Mouse (Mus musculus): ENCODE measurements around the gene Diras1.

DNA sequence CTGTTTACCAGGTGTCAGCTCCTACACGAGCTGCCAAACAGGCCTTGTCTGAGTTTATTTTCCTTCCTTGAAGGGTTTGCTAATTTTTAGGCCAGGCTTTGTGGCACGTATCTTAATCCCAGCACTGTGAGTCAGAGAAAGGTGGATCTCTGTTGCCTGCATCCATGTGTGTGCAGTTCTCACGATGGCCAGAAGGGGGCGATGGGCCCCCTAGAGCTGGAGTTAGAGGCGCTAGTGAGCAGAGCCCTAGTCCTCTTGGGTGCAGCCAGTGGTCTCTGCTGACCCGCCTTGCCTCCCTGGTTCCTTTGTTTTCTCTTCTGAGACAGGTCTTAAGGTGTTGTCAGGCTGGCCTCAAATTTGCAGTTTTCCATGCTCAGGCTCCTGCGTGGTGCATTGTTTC is 48.0 kb upstream of the Diras1 start:
- TF ChIP-seq CTCF (conservative IDR thresholded peaks at IDR 0.05; ENCODE audit: insufficient read depth, insufficient read length, low read depth, low read length): peak; percentile 48
- TF ChIP-seq POLR2A (IDR thresholded peaks at IDR 0.05; ENCODE audit: low read depth, low read length): no peak
